Mouse (Mus musculus) heart, adult 2 months (tissue): ENCODE data around the gene Olfr397. TPM values are rescaled to one million over a fixed set of nuclear protein-coding genes. Genes with fewer than 3 reads are reported as not detected.

Experiments used
- DNase-seq, 2 experiments: peaks; one replicate each; pipeline ENCODE4 v3.0.0; 2021
- H3K27ac ChIP-seq: fragments of 200-600 bp; 2 replicates; pipeline ENCODE4 v1.8.1; 2022
- H3K27me3 ChIP-seq: fragments of 200-500 bp; 2 replicates; pipeline ENCODE4 v1.6.1; 2012; ENCODE audit warnings: mild to moderate bottlenecking, low read length, inconsistent platforms, mixed read lengths; ENCODE audit not compliant: control insufficient read depth, insufficient read depth
- H3K36me3 ChIP-seq: fragments of 200-500 bp; 2 replicates; pipeline ENCODE4 v1.6.1; 2012; ENCODE audit warnings: low read length, inconsistent platforms; ENCODE audit not compliant: control insufficient read depth, insufficient read depth
- H3K4me1 ChIP-seq: fragments of 200-500 bp; 2 replicates; pipeline ENCODE4 v1.6.1; 2011; ENCODE audit warnings: low read length; ENCODE audit not compliant: control insufficient read depth, insufficient read depth
- H3K4me3 ChIP-seq: fragments of 200-600 bp; 2 replicates; pipeline ENCODE4 v1.8.1; 2022
- H3K79me2 ChIP-seq: fragments of 200-500 bp; replicated peaks from 2 replicates; pipeline ENCODE4 v1.6.1; 2012; ENCODE audit warnings: mild to moderate bottlenecking, inconsistent platforms, low read length, moderate library complexity, mixed read lengths; ENCODE audit not compliant: control insufficient read depth, insufficient read depth
- H3K9ac ChIP-seq: fragments of 200-500 bp; 2 replicates; pipeline ENCODE4 v1.6.1; 2012; ENCODE audit warnings: low read depth, mild to moderate bottlenecking, control low read depth, inconsistent platforms, low read length, mixed read lengths
- CTCF ChIP-seq: fragments of 200-600 bp; IDR thresholded peaks from 2 replicates; pipeline ENCODE4 v1.8.1; 2022; ENCODE audit warnings: antibody characterized with exemption, mild to moderate bottlenecking, moderate library complexity
- EP300 ChIP-seq: fragments of 200-500 bp; IDR thresholded peaks from 2 replicates; pipeline ENCODE4 v1.6.1; 2011; ENCODE audit warnings: low read depth, low read length, control low read depth; ENCODE audit not compliant: insufficient read depth
- POLR2A ChIP-seq: fragments of 200-500 bp; IDR thresholded peaks from 2 replicates; pipeline ENCODE4 v1.6.1; 2011; ENCODE audit warnings: mild to moderate bottlenecking, low read depth, low read length, control low read depth; ENCODE audit not compliant: insufficient read depth
- WGBS: fragments of 180-500 bp; shearing (Covaris S2); methylation state at CpG from one replicate; pipeline ENCODE4 v1.1.7; 2018; 5-methylcytosine and 5-hydroxymethylcytosine counted together
- intact Hi-C: fragments of 180-260 bp; cut with DNase I; formaldehyde crosslinking; loops from one replicate; pipeline ENCODE4 v1.15.1; 2025
- long read RNA-seq: library from polyadenylated mRNA; stranded (forward); transcript quantifications from one replicate; pipeline ENCODE4 v2.0.0, GENCODE M21; 2021
- polyA plus RNA-seq: library from polyadenylated mRNA; depleted of rRNA; stranded (reverse); fragments of >200 nt; gene quantifications from 2 replicates; pipeline ENCODE4 v1.2.3, GENCODE M21; 2012; rRNA removed
- total RNA-seq, 2 experiments: library from RNA; stranded (reverse); gene quantifications; 2 replicates each; pipeline ENCODE4 v1.2.3; 2021

The Olfr397 gene
- total RNA-seq: not detected
- polyA plus RNA-seq: not detected in 2 replicates
- long read RNA-seq: 0 reads

DNA sequence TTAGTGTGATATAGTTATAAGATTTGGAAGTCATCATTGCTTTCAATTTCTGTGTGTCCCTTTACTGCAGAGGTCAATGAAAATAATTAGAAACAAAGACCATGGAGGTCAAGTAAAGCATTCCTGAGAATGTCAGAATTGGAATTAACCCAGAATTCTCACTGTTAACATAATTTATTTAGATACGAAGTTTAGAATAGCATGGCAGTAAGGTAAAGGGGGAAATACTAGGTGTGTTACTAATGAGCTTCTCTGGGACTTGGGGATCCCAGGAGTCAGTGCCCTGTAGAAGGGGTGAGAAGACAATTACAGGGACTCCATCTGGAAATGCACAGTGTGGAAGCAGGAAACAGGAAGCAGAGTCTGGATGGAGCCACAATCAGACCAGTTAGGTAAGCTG is at the start of gene Olfr397:
TSS of gene Olfr397 (plus strand) at position 301 of the 400 bp plus-strand sequence.
- no peaks in the 10 kb centered on the region for H3K4me1 ChIP-seq
- intact Hi-C loops: no loop called here
- H3K27ac ChIP-seq: no peak within 1 kb of the TSS
- WGBS: 58% methylated on average over 1 of the region's 1 CpGs
- TF ChIP-seq POLR2A (no peak), EP300 (no peak), CTCF (no peak)
- H3K9ac ChIP-seq: no peak within 1 kb of the TSS
- no peak for DNase-seq
- no peak within 1 kb of the TSS for H3K4me3 ChIP-seq
- no peaks in the 10 kb centered on the region for H3K79me2 ChIP-seq
- H3K27me3 ChIP-seq: no peaks in the 10 kb centered on the region
- H3K36me3 ChIP-seq: no peaks in the 10 kb centered on the region

DNA sequence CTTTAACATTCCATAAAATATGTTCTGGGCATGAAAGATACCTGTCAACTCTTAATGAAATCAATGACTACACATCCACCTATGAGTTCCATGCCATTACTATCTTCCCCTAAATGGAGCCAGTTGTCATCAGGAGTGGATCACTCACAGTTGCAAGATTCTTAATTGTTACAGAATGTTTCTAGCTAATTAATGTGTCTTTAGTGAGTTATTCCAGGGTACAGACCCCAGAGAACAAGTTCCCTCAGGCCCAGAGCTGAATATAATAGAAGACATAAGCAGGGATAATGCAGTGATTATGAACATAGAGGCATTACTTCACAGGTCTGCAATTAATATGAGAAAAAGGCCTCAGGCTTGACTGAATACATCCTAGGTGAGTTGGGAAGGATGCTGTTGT is 24.2 kb upstream of the Olfr397 start, which contains the start of gene Olfr23:
TSS of gene Olfr23 (plus strand) at position 301 of the 400 bp plus-strand sequence.
- intact Hi-C loops: no loop called here
- no peaks in the 10 kb centered on the region for H3K27me3 ChIP-seq
- H3K27ac ChIP-seq: no peak within 1 kb of the TSS
- no peaks in the 10 kb centered on the region for H3K36me3 ChIP-seq
- H3K4me3 ChIP-seq: no peak within 1 kb of the TSS
- TF ChIP-seq POLR2A (no peak), EP300 (no peak), CTCF (no peak)
- no peak within 1 kb of the TSS for H3K9ac ChIP-seq
- H3K79me2 ChIP-seq: no peaks in the 10 kb centered on the region
- H3K4me1 ChIP-seq: no peaks in the 10 kb centered on the region
- DNase-seq: no peak

DNA sequence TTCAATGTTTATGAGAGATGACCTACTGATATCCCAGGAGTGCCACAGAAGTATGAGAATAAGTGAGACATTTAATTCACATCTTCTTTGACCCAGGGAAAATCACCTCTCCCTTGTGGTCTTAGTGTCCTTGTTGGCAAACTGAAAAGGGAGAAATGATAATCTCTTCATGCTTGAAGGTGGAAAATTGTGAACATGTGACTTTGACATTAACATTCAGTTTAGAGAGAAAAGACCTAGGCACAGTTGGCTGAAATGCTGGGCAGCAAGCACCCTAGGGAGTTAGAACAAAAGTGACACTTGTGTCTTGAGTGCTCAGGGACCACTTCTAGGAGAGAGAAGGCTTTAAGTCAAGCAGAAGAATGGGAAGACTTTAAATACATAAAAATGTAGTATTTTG is 29.7 kb downstream of the Olfr397 start, which contains the start of gene Olfr398:
TSS of gene Olfr398 (minus strand) at position 101 of the 400 bp plus-strand sequence.
- no peaks in the 10 kb centered on the region for H3K36me3 ChIP-seq
- H3K27me3 ChIP-seq: no peaks in the 10 kb centered on the region
- no peak for TF ChIP-seq POLR2A
- no peak for TF ChIP-seq EP300
- no peak for TF ChIP-seq CTCF
- no peaks in the 10 kb centered on the region for H3K79me2 ChIP-seq
- H3K4me1 ChIP-seq: no peaks in the 10 kb centered on the region
- H3K4me3 ChIP-seq: no peak within 1 kb of the TSS
- no peak within 1 kb of the TSS for H3K27ac ChIP-seq
- no peak within 1 kb of the TSS for H3K9ac ChIP-seq
- no peak for DNase-seq
- intact Hi-C loops: no loop called here

DNA sequence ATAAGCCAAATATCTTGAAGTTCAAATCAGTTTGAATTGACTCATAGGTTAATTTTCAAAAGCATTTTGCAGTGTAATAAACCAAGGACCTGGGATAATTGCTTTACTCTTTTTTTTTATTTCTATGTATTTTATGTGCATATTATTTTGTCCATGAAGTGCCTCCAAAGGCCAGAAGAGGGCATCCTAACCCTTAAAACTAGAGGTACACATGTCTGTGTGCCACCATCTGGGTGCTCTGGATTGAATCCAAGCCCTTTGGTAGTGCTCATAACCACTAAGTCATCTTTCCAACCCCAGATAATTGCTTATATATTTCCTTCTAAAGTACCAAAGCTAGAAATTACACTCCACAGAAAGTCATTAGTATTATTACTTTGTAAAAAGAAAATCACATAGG is 32.5 kb downstream of the Olfr397 start:
- H3K36me3 ChIP-seq: no peaks in the 10 kb centered on the region
- no peak overlapping the region for H3K27ac ChIP-seq
- TF ChIP-seq POLR2A: no peak
- peak; percentile 16; the same call in 1 of the 2 replicates for TF ChIP-seq CTCF
- H3K4me1 ChIP-seq: no peaks in the 10 kb centered on the region
- no peak for DNase-seq
- H3K79me2 ChIP-seq: no peaks in the 10 kb centered on the region
- H3K4me3 ChIP-seq: no peak overlapping the region
- H3K9ac ChIP-seq: no peak overlapping the region
- intact Hi-C loops: no loop called here
- no peaks in the 10 kb centered on the region for H3K27me3 ChIP-seq

Other genes starting within 250 kb of the Olfr397 start
- gene Olfr389, start 180.1 kb upstream of the Olfr397 start, total RNA-seq: not detected
- not detected in 2 replicates for gene Olfr389, start 180.1 kb upstream of the Olfr397 start, polyA plus RNA-seq
- not detected for gene Olfr390, start 177.9 kb upstream of the Olfr397 start, total RNA-seq
- not detected in 2 replicates for gene Olfr390, start 177.9 kb upstream of the Olfr397 start, polyA plus RNA-seq
- not detected for gene Olfr391-ps, start 157.8 kb upstream of the Olfr397 start, total RNA-seq
- not detected in 2 replicates for gene Olfr391-ps, start 157.8 kb upstream of the Olfr397 start, polyA plus RNA-seq
- gene Olfr392, start 143.8 kb upstream of the Olfr397 start, total RNA-seq: not detected
- gene Olfr392, start 143.8 kb upstream of the Olfr397 start, polyA plus RNA-seq: not detected in 2 replicates
- gene Olfr393, start 109.4 kb upstream of the Olfr397 start, total RNA-seq: not detected
- gene Olfr393, start 109.4 kb upstream of the Olfr397 start, polyA plus RNA-seq: not detected in 2 replicates
- gene Olfr394, start 70.0 kb upstream of the Olfr397 start, total RNA-seq: not detected
- gene Olfr394, start 70.0 kb upstream of the Olfr397 start, polyA plus RNA-seq: not detected in 2 replicates
- not detected for gene Olfr395, start 51.5 kb upstream of the Olfr397 start, total RNA-seq
- not detected in 2 replicates for gene Olfr395, start 51.5 kb upstream of the Olfr397 start, polyA plus RNA-seq
- gene Olfr23, start 24.1 kb upstream of the Olfr397 start, total RNA-seq: not detected
- gene Olfr23, start 24.1 kb upstream of the Olfr397 start, polyA plus RNA-seq: not detected in 2 replicates
- gene Olfr398, start 29.6 kb downstream of the Olfr397 start, total RNA-seq: not detected
- gene Olfr398, start 29.6 kb downstream of the Olfr397 start, polyA plus RNA-seq: not detected in 2 replicates
- gene Olfr139, start 95.7 kb downstream of the Olfr397 start, total RNA-seq: not detected
- gene Olfr139, start 95.7 kb downstream of the Olfr397 start, polyA plus RNA-seq: not detected in 2 replicates
- not detected for gene Olfr399, start 95.8 kb downstream of the Olfr397 start, total RNA-seq
- gene Olfr399, start 95.8 kb downstream of the Olfr397 start, polyA plus RNA-seq: not detected in 2 replicates
- gene Zfp616, start 109.1 kb downstream of the Olfr397 start, total RNA-seq: not detected
- not detected in 2 replicates for gene Zfp616, start 109.1 kb downstream of the Olfr397 start, polyA plus RNA-seq
- gene Olfr401, start 152.9 kb downstream of the Olfr397 start, total RNA-seq: not detected
- gene Olfr401, start 152.9 kb downstream of the Olfr397 start, polyA plus RNA-seq: not detected in 2 replicates
- gene Olfr402, start 192.7 kb downstream of the Olfr397 start, total RNA-seq: not detected
- gene Olfr402, start 192.7 kb downstream of the Olfr397 start, polyA plus RNA-seq: not detected in 2 replicates
- not detected for gene Olfr403, start 225.4 kb downstream of the Olfr397 start, total RNA-seq
- gene Olfr403, start 225.4 kb downstream of the Olfr397 start, polyA plus RNA-seq: not detected in 2 replicates